Comparison of ENCODE assay signal across 8 mouse cellular contexts in the genomic region with DNA sequence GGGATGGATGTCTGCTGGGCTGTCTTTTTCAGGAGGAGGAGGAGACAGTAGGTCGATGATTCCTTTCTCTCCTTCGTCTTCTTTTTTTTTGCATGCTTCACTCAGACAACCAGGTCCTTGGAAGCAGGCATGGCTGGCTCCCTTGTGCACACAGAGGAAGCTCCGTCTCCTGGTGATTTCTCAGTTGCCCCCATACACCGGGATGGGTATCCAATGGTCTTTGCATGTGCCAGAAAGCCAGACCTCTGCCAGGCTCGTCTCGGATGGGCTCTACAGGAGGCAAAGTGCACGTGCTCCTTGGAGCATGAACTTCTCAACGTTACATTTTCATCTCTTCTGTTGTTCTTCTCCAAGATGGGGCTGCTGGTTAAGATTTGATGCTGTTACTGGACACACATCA.
A peak's percentile ranks its signal among the peaks of the same experiment; 100 is the strongest.
DNase-seq lines count a peak whose midpoint lies in the region; ATAC-seq and TF ChIP-seq lines count a peak whose summit lies in the region.

No protein-coding gene starts in this region.

- 0 out of 2 replicates have a peak overlapping the region, but pooled peaks have one; percentile 39 for H3K9ac ChIP-seq in forebrain, embryonic 11.5 days (ENCODE audit: low read length)
- H3K9ac ChIP-seq in hindbrain, postnatal 0 days (replicated peaks; ENCODE audit: low read length) = no peak overlapping the region
- H3K9ac ChIP-seq in midbrain, postnatal 0 days (replicated peaks; ENCODE audit: low read length, poor library complexity, severe bottlenecking) = no peak overlapping the region

- no peak overlapping the region for H3K4me3 ChIP-seq in forebrain, embryonic 11.5 days (ENCODE audit: low read depth, low read length)
- H3K4me3 ChIP-seq in hindbrain, postnatal 0 days (ENCODE audit: low read length) = 0 out of 2 replicates have a peak overlapping the region, but pooled peaks have one; percentile 6
- no peak overlapping the region for H3K4me3 ChIP-seq in midbrain, postnatal 0 days (ENCODE audit: low read depth, low read length)

- ATAC-seq in forebrain, embryonic 11.5 days (replicated peaks; ENCODE audit: low FRiP score) = peak; percentile 29; the same call in 1 of the 2 replicates
- peak; percentile 27; the same call in 1 of the 2 replicates for ATAC-seq in hindbrain, postnatal 0 days
- ATAC-seq in midbrain, postnatal 0 days (ENCODE audit: low FRiP score) = no peak

- DNase-seq in kidney, adult 8-10 months = peak; percentile 11 to 17
- no peak for DNase-seq in kidney, adult 18-20 months
- DNase-seq in forebrain, embryonic 11.5 days (ENCODE audit: low spot score) = no peak
- peak; percentile 31 for DNase-seq in hindbrain, postnatal 0 days (ENCODE audit: low spot score)
- no peak for DNase-seq in midbrain, postnatal 0 days (ENCODE audit: low spot score)
- no peak for DNase-seq in spleen, postnatal 4 days (ENCODE audit: low spot score in 2 of 2)
- no peak for DNase-seq in cerebellum, adult 18-20 months
- DNase-seq in embryo, embryonic 10 days (ENCODE audit: low spot score) = no peak

- H3K4me1 ChIP-seq in forebrain, embryonic 11.5 days (replicated peaks; ENCODE audit: control insufficient read depth, insufficient read depth, low read length) = peaks cover 3% of the 10 kb centered on the region
- peaks cover 5% of the 10 kb centered on the region for H3K4me1 ChIP-seq in hindbrain, postnatal 0 days (ENCODE audit: insufficient read depth, low read length)
- H3K4me1 ChIP-seq in midbrain, postnatal 0 days (ENCODE audit: insufficient read depth, low read length) = 0 out of 2 replicates have a peak, but pooled peaks cover 5% of the 10 kb centered on the region

- no peak for TF ChIP-seq CTCF in hindbrain, postnatal 0 days (IDR thresholded peaks at IDR 0.05; ENCODE audit: low read depth)
- TF ChIP-seq CTCF in midbrain, postnatal 0 days (IDR thresholded peaks at IDR 0.05) = no peak

- no peak overlapping the region for H3K27ac ChIP-seq in forebrain, embryonic 11.5 days (ENCODE audit: low read depth, low read length)
- H3K27ac ChIP-seq in hindbrain, postnatal 0 days = peak overlapping the region; percentile 64; the same call in 1 of the 2 replicates
- no peak overlapping the region for H3K27ac ChIP-seq in midbrain, postnatal 0 days (ENCODE audit: low read depth, low read length)

- H3K27me3 ChIP-seq in forebrain, embryonic 11.5 days (ENCODE audit: control insufficient read depth, insufficient read depth, low read length) = no peaks in the 10 kb centered on the region
- H3K27me3 ChIP-seq in hindbrain, postnatal 0 days (ENCODE audit: insufficient read depth, low read length) = no peaks in the 10 kb centered on the region
- no peaks in the 10 kb centered on the region for H3K27me3 ChIP-seq in midbrain, postnatal 0 days (ENCODE audit: insufficient read depth, low read length)

- H3K4me2 ChIP-seq in forebrain, embryonic 11.5 days (ENCODE audit: low read depth, low read length, severe bottlenecking) = 0 out of 2 replicates have a peak overlapping the region, but pooled peaks have one; percentile 29
- peak overlapping the region; percentile 38 for H3K4me2 ChIP-seq in hindbrain, postnatal 0 days (ENCODE audit: low read depth, low read length)
- peak overlapping the region; percentile 36; the same call in 1 of the 2 replicates for H3K4me2 ChIP-seq in midbrain, postnatal 0 days (ENCODE audit: low read depth, low read length, poor library complexity, severe bottlenecking)

- WGBS in forebrain, embryonic 11.5 days = 31% methylated on average over 8 of the region's 8 CpGs
- 20% methylated on average over 8 of the region's 8 CpGs for WGBS in hindbrain, postnatal 0 days
- WGBS in midbrain, postnatal 0 days = 18% methylated on average over 8 of the region's 8 CpGs

- H3K9me3 ChIP-seq in forebrain, embryonic 11.5 days (ENCODE audit: control insufficient read depth, low read length) = no peaks in the 10 kb centered on the region
- H3K9me3 ChIP-seq in hindbrain, postnatal 0 days (ENCODE audit: low read length) = no peaks in the 10 kb centered on the region
- H3K9me3 ChIP-seq in midbrain, postnatal 0 days (ENCODE audit: low read length) = no peaks in the 10 kb centered on the region

- no peaks in the 10 kb centered on the region for H3K36me3 ChIP-seq in forebrain, embryonic 11.5 days (ENCODE audit: control insufficient read depth, insufficient read depth, low read length)
- H3K36me3 ChIP-seq in hindbrain, postnatal 0 days (ENCODE audit: insufficient read depth, low read length) = no peaks in the 10 kb centered on the region
- no peaks in the 10 kb centered on the region for H3K36me3 ChIP-seq in midbrain, postnatal 0 days (ENCODE audit: insufficient read depth, low read length)

Comparison
In these comparisons a context has a peak if more than half of its experiments do, and no peak if none do; other contexts are left out.
1. DNase-seq: peak in kidney, adult 8-10 months (2 of 2) and hindbrain, postnatal 0 days (single experiment); none in kidney, adult 18-20 months (single experiment), forebrain, embryonic 11.5 days (single experiment), midbrain, postnatal 0 days (single experiment), spleen, postnatal 4 days (0 of 2), cerebellum, adult 18-20 months (0 of 2) and embryo, embryonic 10 days (single experiment).
2. Peak in every context shown above with its lines, with median percentiles within 50 percentile points of each other: H3K4me2 ChIP-seq.